Mouse (Mus musculus) adrenal gland, postnatal 25 days (tissue): ENCODE measurements around the gene Acot6. TPM values are rescaled to one million over a fixed set of nuclear protein-coding genes. Genes with fewer than 3 reads are reported as not detected.

Experiments
- DNase-seq: peaks from one replicate; pipeline ENCODE4 v3.0.0; 2021; ENCODE audit warnings: mixed read lengths
- total RNA-seq: library from RNA; stranded (reverse); gene quantifications from 2 replicates; pipeline ENCODE4 v1.2.3, GENCODE M21; 2021

Gene Acot6
- total RNA-seq, 1 experiment from 2014 or later: 4.9 TPM

- DNase-seq: no peak
Observed at GRCm38 (mm10) chr12:84153414-84153813, 53.0 kb downstream of the Acot6 start.

- DNase-seq: peak; percentile 43
Observed at GRCm38 (mm10) chr12:84154786-84155522, 54.5 kb downstream of the Acot6 start.

GRCm38 (mm10) chr12:84155523-84155871, 55.0 kb downstream of the Acot6 start:
- DNase-seq: no peak

- DNase-seq: no peak
Observed at GRCm38 (mm10) chr12:84156210-84156609, 55.8 kb downstream of the Acot6 start.

- no peak for DNase-seq
Observed at GRCm38 (mm10) chr12:84158156-84158555, 57.7 kb downstream of the Acot6 start.

GRCm38 (mm10) chr12:84160491-84160890, 60.0 kb downstream of the Acot6 start:
- no peak for DNase-seq

Other genes with a start within 250 kb of the Acot6 start
- gene Numb, start 178.7 kb upstream of the Acot6 start, total RNA-seq: 47.5 and 52.1 TPM in 2 replicates
- 15.4 and 16.2 TPM in 2 replicates for gene Riox1, start 150.0 kb upstream of the Acot6 start, total RNA-seq
- gene Heatr4, start 115.8 kb upstream of the Acot6 start, total RNA-seq: not detected in 2 replicates
- 15.2 and 17.1 TPM in 2 replicates for gene Acot2, start 112.8 kb upstream of the Acot6 start, total RNA-seq
- 6.3 and 7.7 TPM in 2 replicates for gene Acot1, start 91.2 kb upstream of the Acot6 start, total RNA-seq
- 1.5 and 1.7 TPM in 2 replicates for gene Acot4, start 62.3 kb upstream of the Acot6 start, total RNA-seq
- gene Gm49366, start 61.7 kb upstream of the Acot6 start, total RNA-seq: not detected in 2 replicates
- not detected in 2 replicates for gene Acot3, start 48.5 kb upstream of the Acot6 start, total RNA-seq
- gene Acot5, start 31.3 kb upstream of the Acot6 start, total RNA-seq: 0.33 TPM in 1 of 2 replicates, not detected in the other
- 11.9 and 20.7 TPM in 2 replicates for gene Dnal1, start 13.7 kb downstream of the Acot6 start, total RNA-seq
- 0.64 TPM in 1 of 2 replicates, not detected in the other for gene Pnma1, start 47.8 kb downstream of the Acot6 start, total RNA-seq
- 22.3 and 32.8 TPM in 2 replicates for gene Elmsan1, start 118.2 kb downstream of the Acot6 start, total RNA-seq
- gene Ptgr2, start 184.6 kb downstream of the Acot6 start, total RNA-seq: 74.9 and 93.1 TPM in 2 replicates
- 41.4 and 42.0 TPM in 2 replicates for gene Zfp410, start 216.2 kb downstream of the Acot6 start, total RNA-seq